Mouse (Mus musculus): ENCODE results near the gene Pds5b. TPM values are rescaled to one million over a fixed set of nuclear protein-coding genes. Genes with fewer than 3 reads are reported as not detected.

Pds5b gene
- total and polyA plus RNA-seq, 3 experiments, result 21.9 to 52.7 (median 46.2) TPM

GRCm38 (mm10) chr5:150665132-150665954 lies 8.2 kb upstream of the Pds5b start:
- Histone ChIP-seq H3K36me3 (ENCODE audit: control insufficient read depth in 1 of 2, insufficient read depth in 2 of 2, low read length in 2 of 2) (peaks cover 15 to 31% of the 10 kb centered on the region in 2 experiments), H3K79me2 (ENCODE audit: control insufficient read depth, insufficient read depth, low read length, poor library complexity) (peaks cover 44% of the 10 kb centered on the region), H3K27ac (ENCODE audit: control insufficient read depth, low read depth, low read length) (peak overlapping the region; percentile 99), H3K4me3 (ENCODE audit: control insufficient read depth in 1 of 2, insufficient read depth in 1 of 2, low read depth in 2 of 2, low read length in 2 of 2) (peak overlapping the region; percentile 55 to 98), H3K4me1 (ENCODE audit: control insufficient read depth in 1 of 2, insufficient read depth in 2 of 2, low read length in 2 of 2) (peaks cover 5 to 24% of the 10 kb centered on the region in 2 experiments; a peak in 3 of 4 replicates), H3K27me3 (ENCODE audit: control insufficient read depth in 1 of 2, insufficient read depth in 2 of 2, low read length in 2 of 2) (no peaks in the 10 kb centered on the region), H3K9ac (ENCODE audit: control insufficient read depth, low read depth, low read length, poor library complexity, severe bottlenecking) (peak overlapping the region; percentile 99), H3K9me3 (replicated peaks; ENCODE audit: insufficient read depth, low read length) (no peaks in the 10 kb centered on the region)
- DNase-seq (ENCODE audit: low read depth, low spot score), result peak; percentile 100
- TF ChIP-seq POLR2AphosphoS5 (IDR thresholded peaks at IDR 0.05; ENCODE audit: borderline replicate concordance, low read depth, low read length), result no peak; the same call in 1 of the 2 replicates
- no peak; the same call in 1 of the 2 replicates for TF ChIP-seq MEF2A (IDR thresholded peaks at IDR 0.05; ENCODE audit: extremely low read depth, insufficient replicate concordance, low read depth, low read length, poor library complexity, severe bottlenecking)
- TF ChIP-seq ZNF384 (IDR thresholded peaks at IDR 0.05; ENCODE audit: low read depth, low read length), result peak; percentile 89
- TF ChIP-seq SIN3A (IDR thresholded peaks at IDR 0.05; ENCODE audit: low read length), result peak; percentile 98
- TF ChIP-seq GATA1 (IDR thresholded peaks at IDR 0.05; ENCODE audit: low read depth, low read length), result peak; percentile 34; the same call in 1 of the 2 replicates
- TF ChIP-seq CTCF (IDR thresholded peaks at IDR 0.05 in 2 of 3, conservative IDR thresholded peaks at IDR 0.05 in 1 of 3; ENCODE audit: control insufficient read depth in 1 of 3, insufficient read depth in 1 of 3, low read depth in 2 of 3, low read length in 3 of 3, poor library complexity in 1 of 3, severe bottlenecking in 1 of 3), result peak; percentile 86 to 100 (median 95)
- no peak for TF ChIP-seq JUND (IDR thresholded peaks at IDR 0.05; ENCODE audit: low read depth, low read length)
- no peak for TF ChIP-seq GABPA (IDR thresholded peaks at IDR 0.05; ENCODE audit: low read depth, low read length)
- peak; percentile 75 for TF ChIP-seq ELF1 (IDR thresholded peaks at IDR 0.05; ENCODE audit: low read depth, low read length)
- TF ChIP-seq RAD21 (IDR thresholded peaks at IDR 0.05; ENCODE audit: low read depth, low read length), result peak; percentile 92
- peak; percentile 87 for TF ChIP-seq ZC3H11A (IDR thresholded peaks at IDR 0.05; ENCODE audit: low read depth, low read length)
- no peak for TF ChIP-seq MAFK (IDR thresholded peaks at IDR 0.05; ENCODE audit: borderline replicate concordance, low read depth, low read length)
- peak; percentile 69 for TF ChIP-seq NELFE (IDR thresholded peaks at IDR 0.05; ENCODE audit: low read depth, low read length)
- TF ChIP-seq ZKSCAN1 (IDR thresholded peaks at IDR 0.05; ENCODE audit: low read depth, low read length), result no peak
- TF ChIP-seq TAL1 (IDR thresholded peaks at IDR 0.05; ENCODE audit: low read length), result no peak
- TF ChIP-seq MYC (IDR thresholded peaks at IDR 0.05; ENCODE audit: low read depth, low read length), result peak; percentile 66; the same call in 1 of the 2 replicates
- no peak for TF ChIP-seq RCOR1 (IDR thresholded peaks at IDR 0.05; ENCODE audit: low read depth, low read length)
- TF ChIP-seq USF2 (IDR thresholded peaks at IDR 0.05; ENCODE audit: borderline replicate concordance in 1 of 2, insufficient read depth in 1 of 2, low read depth in 1 of 2, low read length in 2 of 2), result no peak
- peak; percentile 52; the same call in 1 of the 2 replicates for TF ChIP-seq ETS1 (IDR thresholded peaks at IDR 0.05; ENCODE audit: low read depth, low read length)
- TF ChIP-seq EP300 (IDR thresholded peaks at IDR 0.05; ENCODE audit: low read depth in 1 of 2, low read length in 2 of 2), result peak in 1 of 2 experiments; percentile 37; a peak in 1 of 4 replicates
- peak; percentile 56; the same call in 1 of the 2 replicates for TF ChIP-seq MXI1 (IDR thresholded peaks at IDR 0.05; ENCODE audit: low read depth, low read length)
- TF ChIP-seq MAZ (IDR thresholded peaks at IDR 0.05; ENCODE audit: low read depth, low read length), result peak; percentile 97
- peak; percentile 47; the same call in 1 of the 2 replicates for TF ChIP-seq TCF12 (IDR thresholded peaks at IDR 0.05; ENCODE audit: low read depth, low read length)
- TF ChIP-seq NRF1 (IDR thresholded peaks at IDR 0.05; ENCODE audit: insufficient read depth, low read depth, low read length, poor library complexity, severe bottlenecking), result no peak
- peak; percentile 38; the same call in 1 of the 2 replicates for TF ChIP-seq CHD2 (IDR thresholded peaks at IDR 0.05; ENCODE audit: low read length)
- no peak; the same call in 1 of the 2 replicates for TF ChIP-seq MYB (IDR thresholded peaks at IDR 0.05; ENCODE audit: low read depth, low read length)
- TF ChIP-seq UBTF (IDR thresholded peaks at IDR 0.05; ENCODE audit: borderline replicate concordance, insufficient read depth, low read depth, low read length), result no peak
- TF ChIP-seq SMC3 (IDR thresholded peaks at IDR 0.05; ENCODE audit: low read depth, low read length), result peak; percentile 96
- peak; percentile 83 for TF ChIP-seq TBP (IDR thresholded peaks at IDR 0.05; ENCODE audit: low read depth, low read length)
- TF ChIP-seq USF1 (IDR thresholded peaks at IDR 0.05; ENCODE audit: low read depth, low read length), result no peak
- TF ChIP-seq HCFC1 (IDR thresholded peaks at IDR 0.05; ENCODE audit: low read depth, low read length), result peak; percentile 95
- TF ChIP-seq BHLHE40 (IDR thresholded peaks at IDR 0.05; ENCODE audit: borderline replicate concordance, low read depth, low read length), result no peak
- TF ChIP-seq ZMIZ1 (IDR thresholded peaks at IDR 0.05; ENCODE audit: low read depth, low read length), result no peak
- peak; percentile 71 for TF ChIP-seq MAX (IDR thresholded peaks at IDR 0.05; ENCODE audit: low read length)
